9 mouse cellular contexts compared by ENCODE assay signal in the genomic region with DNA sequence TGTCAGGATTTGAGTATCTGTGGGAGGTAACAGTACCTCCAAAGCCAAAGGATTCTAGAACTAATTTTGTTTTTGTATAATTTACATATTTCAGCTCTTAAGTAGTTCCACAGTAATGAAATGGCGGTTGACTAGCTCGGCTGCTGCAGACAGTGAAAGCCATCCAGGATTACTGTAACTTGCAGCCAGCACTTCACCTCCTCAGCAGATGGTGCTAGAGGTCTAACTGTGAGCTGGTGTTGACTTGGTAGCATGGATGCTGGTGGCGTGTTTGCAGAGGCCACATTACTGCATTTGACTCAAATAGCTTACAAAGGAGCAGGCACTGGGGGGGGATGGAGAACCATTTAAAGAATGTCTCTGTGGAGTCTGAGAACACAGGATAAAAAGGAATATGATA. TPM values are rescaled to one million over a fixed set of nuclear protein-coding genes. Genes with fewer than 3 reads are reported as not detected.
DNase-seq lines count a peak whose midpoint lies in the region; ATAC-seq lines count a peak whose summit lies in the region.
"Had no signal": no experiment of that assay in that cellular context is flagged by ENCODE, and none has a peak within 500 bp of the region (broad histone marks: within the 10 kb centered on the region; RNA-seq: fewer than 3 reads in every experiment).

No protein-coding gene starts in this region.

- H3K9me3 ChIP-seq in hindbrain, embryonic 15.5 days, result no peaks in the 10 kb centered on the region
- no peaks in the 10 kb centered on the region for H3K9me3 ChIP-seq in hindbrain, embryonic 13.5 days
- H3K9me3 ChIP-seq: liver, embryonic 13.5 days had no signal

- peaks cover 14% of the 10 kb centered on the region for H3K36me3 ChIP-seq in hindbrain, embryonic 15.5 days
- peaks cover 37% of the 10 kb centered on the region for H3K36me3 ChIP-seq in hindbrain, embryonic 13.5 days

- no peaks in the 10 kb centered on the region for H3K27me3 ChIP-seq in hindbrain, embryonic 15.5 days
- H3K27me3 ChIP-seq in hindbrain, embryonic 13.5 days, result no peaks in the 10 kb centered on the region
- H3K27me3 ChIP-seq: liver, embryonic 13.5 days had no signal

- 0 out of 2 replicates have a peak, but pooled peaks have one; percentile 48 for ATAC-seq in hindbrain, embryonic 15.5 days (ENCODE audit: low FRiP score, low read depth)
- no peak for ATAC-seq in hindbrain, embryonic 13.5 days (ENCODE audit: low FRiP score)

- H3K4me3 ChIP-seq in hindbrain, embryonic 15.5 days, result no peak overlapping the region
- no peak overlapping the region for H3K4me3 ChIP-seq in hindbrain, embryonic 13.5 days
- H3K4me3 ChIP-seq: liver, embryonic 13.5 days had no signal

- no peak overlapping the region for H3K9ac ChIP-seq in hindbrain, embryonic 15.5 days
- H3K9ac ChIP-seq in hindbrain, embryonic 13.5 days, result no peak overlapping the region
- H3K9ac ChIP-seq: liver, embryonic 13.5 days had no signal

- no peak overlapping the region for H3K27ac ChIP-seq in hindbrain, embryonic 15.5 days (replicated peaks)
- H3K27ac ChIP-seq in hindbrain, embryonic 13.5 days, result no peak overlapping the region
- H3K27ac ChIP-seq: liver, embryonic 13.5 days had no signal

- H3K4me2 ChIP-seq in hindbrain, embryonic 15.5 days, result no peak overlapping the region
- H3K4me2 ChIP-seq in hindbrain, embryonic 13.5 days, result no peak overlapping the region
- H3K4me2 ChIP-seq: liver, embryonic 13.5 days had no signal

- H3K4me1 ChIP-seq in hindbrain, embryonic 15.5 days (replicated peaks), result peaks cover 3% of the 10 kb centered on the region; the same call in 1 of the 2 replicates
- H3K4me1 ChIP-seq in hindbrain, embryonic 13.5 days (replicated peaks), result peaks cover 5% of the 10 kb centered on the region
- H3K4me1 ChIP-seq: liver, embryonic 13.5 days had no signal

- WGBS in hindbrain, embryonic 15.5 days, result 64% methylated on average over 3 of the region's 3 CpGs
- 81% methylated on average over 3 of the region's 3 CpGs for WGBS in hindbrain, embryonic 13.5 days

- peak; percentile 17 for DNase-seq in CD4-positive helper T cell, adult 2 months (ENCODE audit: low read depth, low spot score)
- DNase-seq in brain, embryonic 18.5 days (ENCODE audit: low read depth, low spot score), result peak; percentile 8
- peak; percentile 31 for DNase-seq in layer of hippocampus, adult 9-10 months (ENCODE audit: low spot score)
- DNase-seq in right cerebral cortex, postnatal 14 days, result peak; percentile 18
- no peak for DNase-seq in natural killer cell, adult 2 months (ENCODE audit: low spot score in 2 of 2)
- DNase-seq in gastrocnemius, postnatal 25 days, result no peak
- DNase-seq: liver, embryonic 13.5 days had no signal

RNA-seq across cellular contexts. Expression of gene Paqr3, which starts 29.9 kb away (rescaled TPM):
- polyA plus RNA-seq in hindbrain, embryonic 15.5 days (2015; fragmentation: Nextera tagmentation; extraction: Ambion mirVana), result 17.9 and 20.4 TPM in 2 replicates
- 20.9 and 22.5 TPM in 2 replicates for polyA plus RNA-seq in hindbrain, embryonic 13.5 days (2015; fragmentation: Nextera tagmentation; extraction: Ambion mirVana)
- 1 to 10 TPM; 1.3 to 2.4 TPM for total RNA-seq in gastrocnemius, postnatal 25 days (2021)

Comparison
In these comparisons a context has a peak if more than half of its experiments do, and no peak if none do; other contexts are left out.
1. DNase-seq: peak in CD4-positive helper T cell, adult 2 months (single experiment), brain, embryonic 18.5 days (single experiment), layer of hippocampus, adult 9-10 months (single experiment) and right cerebral cortex, postnatal 14 days (single experiment); none in natural killer cell, adult 2 months (0 of 2) and gastrocnemius, postnatal 25 days (single experiment).